Mouse (Mus musculus): Measurements from ENCODE around the gene Elob.

DNA sequence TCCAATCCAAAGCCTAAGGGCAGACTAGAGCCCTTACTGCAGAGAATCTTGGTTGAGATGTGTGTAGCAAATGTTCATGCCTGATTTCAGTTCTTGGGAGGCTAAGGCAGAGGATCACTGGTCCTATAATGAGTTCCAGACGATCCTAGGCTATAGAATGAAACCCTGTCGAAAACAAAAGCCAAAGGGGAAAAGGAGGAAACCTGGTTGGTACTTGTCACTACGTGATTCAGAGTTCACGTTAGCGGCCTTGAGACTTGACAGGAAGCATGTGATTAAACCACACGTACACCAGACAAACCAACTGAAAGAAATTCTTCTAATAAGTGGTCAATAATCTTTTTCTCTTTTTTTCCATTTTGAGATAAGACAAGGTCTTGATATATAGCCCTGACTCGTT lies 31.6 kb downstream of the Elob start:
- TF ChIP-seq CTCF (IDR thresholded peaks at IDR 0.05; ENCODE audit: extremely low read depth, insufficient read depth, low read length) (no peak), POLR2A (IDR thresholded peaks at IDR 0.05; ENCODE audit: extremely low read depth, insufficient read depth, low read length) (no peak)
